Mouse (Mus musculus) brown adipose tissue, adult 24 weeks (tissue): ENCODE data around the gene Crtc2. TPM values are rescaled to one million over a fixed set of nuclear protein-coding genes. Genes with fewer than 3 reads are reported as not detected.
"Not testable (repeated sequence)": the region's sequence is repeated elsewhere in the genome, so short reads cannot be mapped to it uniquely, and the experiment has no call there.

Experiments
- H3K27ac ChIP-seq: fragments of 200-500 bp; replicated peaks from 2 replicates; pipeline ENCODE4 v1.5.1; 2012; ENCODE audit warnings: low read depth, mild to moderate bottlenecking, low read length
- H3K4me1 ChIP-seq: fragments of 200-500 bp; 2 replicates; pipeline ENCODE4 v1.6.1; 2012; ENCODE audit warnings: low read length, mixed read lengths; ENCODE audit not compliant: control insufficient read depth, insufficient read depth, insufficient read length
- H3K4me3 ChIP-seq: fragments of 200-500 bp; 2 replicates; pipeline ENCODE4 v1.5.1; 2012; ENCODE audit warnings: low read depth, mild to moderate bottlenecking, low read length, moderate library complexity; ENCODE audit not compliant: insufficient read depth
- polyA plus RNA-seq: library from polyadenylated mRNA; stranded (reverse); fragments of >200 nt; gene quantifications from 2 replicates; pipeline ENCODE4 v1.2.4, GENCODE M21; 2012; ENCODE audit not compliant: missing spikeins, insufficient read depth, insufficient read length

The Crtc2 gene
- polyA plus RNA-seq, 1 experiment = 25.7 TPM

DNA sequence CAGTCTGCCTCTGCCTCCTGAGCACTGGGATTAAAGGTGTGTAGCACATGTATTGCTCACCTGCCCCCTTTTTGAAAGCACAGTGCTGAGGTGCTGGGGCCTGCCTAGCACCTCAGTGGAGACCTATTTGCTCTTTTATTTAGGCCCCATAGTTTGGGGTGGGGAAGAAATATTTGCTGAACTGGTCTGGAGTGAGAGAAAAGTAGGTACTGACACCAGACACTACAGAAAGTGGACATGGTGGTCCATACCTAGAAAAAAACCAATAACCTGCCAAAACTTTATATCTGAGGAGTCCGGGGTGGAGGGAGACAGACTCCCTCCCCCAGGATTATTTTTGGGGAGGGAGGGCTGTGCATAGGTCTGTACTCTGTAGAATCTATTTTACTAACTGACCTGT, 789 bp upstream of the Crtc2 start:
- H3K4me3 ChIP-seq, H3K27ac ChIP-seq, H3K4me1 ChIP-seq: not testable (repeated sequence)

- Histone ChIP-seq H3K4me1 (peaks cover 3% of the 10 kb centered on the region), H3K4me3 (peak overlapping the region; percentile 94), H3K27ac (peak overlapping the region; percentile 91)
Observed at GRCm38 (mm10) chr3:90254419-90255193, 643 bp downstream of the Crtc2 start.

DNA sequence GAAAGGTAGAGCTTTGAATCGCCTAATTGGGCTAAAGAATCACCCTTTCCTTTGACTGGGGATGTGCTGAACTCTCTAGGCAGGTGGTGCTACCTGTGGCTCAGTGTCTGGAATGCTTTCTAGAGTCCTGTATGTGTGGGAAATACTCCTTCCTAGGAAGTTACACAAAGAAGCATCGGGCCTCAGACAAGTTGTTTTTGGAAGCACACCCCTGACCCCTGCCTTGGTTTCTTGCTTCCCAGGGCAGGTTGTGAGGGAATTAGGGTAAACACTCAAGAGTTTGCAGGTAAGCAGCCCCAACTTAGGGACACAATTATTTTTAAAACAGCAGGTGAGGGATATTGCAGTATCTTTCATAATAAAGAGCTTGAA, 1.2 kb downstream of the Crtc2 start:
- Histone ChIP-seq H3K4me1 (peaks cover 3% of the 10 kb centered on the region), H3K27ac (peak overlapping the region; percentile 91), H3K4me3 (peak overlapping the region; percentile 94)

- H3K4me3 ChIP-seq = no peak overlapping the region
- H3K4me1 ChIP-seq = peaks cover 3% of the 10 kb centered on the region
- H3K27ac ChIP-seq = no peak overlapping the region
Observed at GRCm38 (mm10) chr3:90255784-90256353, 1.9 kb downstream of the Crtc2 start.

- Histone ChIP-seq H3K4me3 (no peak overlapping the region), H3K4me1 (peaks cover 3% of the 10 kb centered on the region), H3K27ac (no peak overlapping the region)
Observed at GRCm38 (mm10) chr3:90256731-90257530, 3.0 kb downstream of the Crtc2 start.

DNA sequence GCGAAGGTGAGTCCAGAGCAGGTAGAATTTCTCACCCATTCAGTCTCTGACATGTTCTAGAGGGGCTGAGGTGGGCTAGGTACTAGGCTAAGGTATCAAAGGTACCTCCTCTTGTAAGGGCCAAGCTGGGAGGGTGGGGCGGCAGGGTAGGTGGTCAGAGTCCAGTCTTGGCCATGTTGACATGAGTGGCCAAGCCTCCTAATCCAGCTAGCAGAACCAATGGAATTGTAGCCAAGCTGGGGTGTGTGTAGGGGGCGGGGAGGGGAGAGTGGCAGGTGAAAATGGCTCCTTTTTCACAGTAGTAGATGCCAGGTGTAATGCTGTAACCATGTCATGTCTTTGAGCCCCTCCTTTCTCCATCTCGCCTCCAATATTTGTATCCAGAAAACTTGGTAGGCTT, 4.6 kb downstream of the Crtc2 start:
- Histone ChIP-seq H3K4me1 (peaks cover 3% of the 10 kb centered on the region), H3K27ac (no peak overlapping the region), H3K4me3 (no peak overlapping the region)

DNA sequence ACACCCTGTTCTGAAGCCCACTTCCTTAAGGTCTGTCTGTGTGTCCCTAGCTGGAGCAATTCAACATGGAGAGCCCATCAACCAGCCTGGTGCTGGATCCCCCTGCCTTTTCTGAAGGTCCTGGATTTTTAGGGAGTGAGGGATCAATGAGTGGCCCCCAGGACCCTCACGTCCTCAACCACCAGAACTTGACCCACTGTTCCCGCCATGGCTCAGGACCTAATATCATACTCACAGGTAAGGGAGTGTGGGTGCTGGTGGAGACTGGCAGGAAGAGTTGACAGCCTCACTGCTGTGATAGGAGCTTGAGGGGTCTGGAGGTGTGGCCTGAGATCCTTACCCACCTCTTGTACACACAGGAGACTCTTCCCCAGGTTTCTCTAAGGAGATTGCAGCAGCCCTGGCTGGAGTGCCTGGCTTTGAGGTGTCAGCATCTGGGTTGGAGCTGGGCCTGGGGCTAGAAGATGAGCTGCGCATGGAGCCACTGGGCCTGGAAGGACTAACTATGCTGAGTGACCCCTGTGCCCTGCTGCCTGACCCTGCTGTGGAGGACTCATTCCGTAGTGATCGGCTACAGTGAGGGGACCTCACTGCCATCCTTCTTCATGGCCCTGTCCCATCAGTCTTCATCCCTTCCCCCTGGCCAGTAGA, 9.3 kb downstream of the Crtc2 start:
- H3K27ac ChIP-seq = no peak overlapping the region
- H3K4me3 ChIP-seq = no peak overlapping the region
- H3K4me1 ChIP-seq = peaks cover 6% of the 10 kb centered on the region

- peak overlapping the region; percentile 70 for H3K27ac ChIP-seq
- peaks cover 6% of the 10 kb centered on the region for H3K4me1 ChIP-seq
- H3K4me3 ChIP-seq = peak overlapping the region; percentile 77
Observed at GRCm38 (mm10) chr3:90264687-90265033, 10.7 kb downstream of the Crtc2 start.

GRCm38 (mm10) chr3:90265034-90265931, 11.3 kb downstream of the Crtc2 start, which contains the start of gene Dennd4b:
TSS of gene Dennd4b (plus strand) at chr3:90265185.
- H3K27ac ChIP-seq = peak within 1 kb of the TSS; percentile 98
- peak within 1 kb of the TSS; percentile 77 for H3K4me3 ChIP-seq
- peaks cover 6% of the 10 kb centered on the region for H3K4me1 ChIP-seq

- peaks cover 6% of the 10 kb centered on the region for H3K4me1 ChIP-seq
Observed at GRCm38 (mm10) chr3:90265932-90266741, 12.2 kb downstream of the Crtc2 start.

GRCm38 (mm10) chr3:90266901-90267775, 13.2 kb downstream of the Crtc2 start:
- H3K27ac ChIP-seq = peak overlapping the region; percentile 98
- H3K4me3 ChIP-seq = peak overlapping the region; percentile 77
- peaks cover 6% of the 10 kb centered on the region for H3K4me1 ChIP-seq

More at GRCm38 (mm10) chr3:90265932-90266741, 12.2 kb downstream of the Crtc2 start:
- Histone ChIP-seq H3K4me3 (peak overlapping the region; percentile 77), H3K27ac (peak overlapping the region; percentile 98)

GRCm38 (mm10) chr3:90268190-90268589, 14.2 kb downstream of the Crtc2 start:
- Histone ChIP-seq H3K4me3 (no peak overlapping the region), H3K4me1 (peaks cover 6% of the 10 kb centered on the region), H3K27ac (no peak overlapping the region)

DNA sequence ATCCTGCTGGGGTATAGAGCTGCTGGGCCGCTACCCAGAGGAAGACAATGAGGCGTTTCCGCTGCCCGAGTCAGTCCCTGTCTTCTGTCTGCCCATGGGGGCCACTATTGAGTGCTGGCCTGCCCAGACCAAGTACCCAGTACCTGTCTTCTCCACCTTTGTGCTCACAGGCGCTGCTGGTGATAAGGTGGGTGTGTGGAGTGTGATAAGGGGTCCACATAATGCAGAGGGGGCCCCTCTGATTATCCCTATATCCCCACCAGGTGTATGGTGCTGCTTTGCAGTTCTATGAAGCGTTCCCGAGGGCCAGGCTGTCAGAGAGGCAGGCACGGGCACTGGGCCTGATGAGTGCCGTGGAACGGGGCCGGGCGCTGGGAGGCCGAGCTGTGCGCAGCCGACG, 15.0 kb downstream of the Crtc2 start:
- Histone ChIP-seq H3K27ac (no peak overlapping the region), H3K4me3 (no peak overlapping the region), H3K4me1 (peaks cover 6% of the 10 kb centered on the region)
